Mouse (Mus musculus) kidney, postnatal 10 days (tissue): ENCODE results near the gene Chac2.
A peak's percentile ranks its signal among the peaks of the same experiment; 100 is the strongest.
"Not testable (repeated sequence)": the region's sequence is repeated elsewhere in the genome, so short reads cannot be mapped to it uniquely, and the experiment has no call there.

ENCODE experiments used
- DNase-seq: peaks from one replicate; pipeline ENCODE4 v3.0.0; 2021; ENCODE audit warnings: mixed read lengths

Chac2 gene

GRCm38 (mm10) chr11:30985877-30986624 lies at the start of gene Chac2:
Gene Chac2, minus strand, starts transcription at chr11:30986350.
- peak; percentile 95 for DNase-seq

GRCm38 (mm10) chr11:31034958-31035357 lies 48.8 kb upstream of the Chac2 start:
- DNase-seq = no peak

- DNase-seq = not testable (repeated sequence)
Measured at GRCm38 (mm10) chr11:31017466-31017865, 31.3 kb upstream of the Chac2 start.

GRCm38 (mm10) chr11:31009668-31010067 lies 23.5 kb upstream of the Chac2 start:
- not testable (repeated sequence) for DNase-seq

- DNase-seq = no peak
Measured at GRCm38 (mm10) chr11:31001169-31001908, 15.2 kb upstream of the Chac2 start.

- DNase-seq = no peak
Measured at GRCm38 (mm10) chr11:31000028-31000427, 13.9 kb upstream of the Chac2 start.

- DNase-seq = no peak
Measured at GRCm38 (mm10) chr11:30998704-30999103, 12.6 kb upstream of the Chac2 start.

GRCm38 (mm10) chr11:30998199-30998598 lies 12.0 kb upstream of the Chac2 start:
- no peak for DNase-seq

GRCm38 (mm10) chr11:30996670-30997069 lies 10.5 kb upstream of the Chac2 start:
- no peak for DNase-seq

GRCm38 (mm10) chr11:30986625-30987017 lies 471 bp upstream of the Chac2 start:
- DNase-seq = no peak

- DNase-seq = no peak
Measured at GRCm38 (mm10) chr11:30985237-30985636, 913 bp downstream of the Chac2 start.

- DNase-seq = peak; percentile 93
Measured at GRCm38 (mm10) chr11:30954279-30954725, 31.8 kb downstream of the Chac2 start, which contains the start of gene Erlec1. Gene Erlec1, minus strand, starts transcription at chr11:30954335.

GRCm38 (mm10) chr11:30953469-30954154 lies 32.5 kb downstream of the Chac2 start:
- peak; percentile 64 for DNase-seq

GRCm38 (mm10) chr11:30952829-30953228 lies 33.3 kb downstream of the Chac2 start:
- DNase-seq = no peak

- DNase-seq = no peak
Measured at GRCm38 (mm10) chr11:30943522-30943921, 42.6 kb downstream of the Chac2 start.

- DNase-seq = no peak
Measured at GRCm38 (mm10) chr11:30928498-30928897, 57.7 kb downstream of the Chac2 start.

- no peak for DNase-seq
Measured at GRCm38 (mm10) chr11:30928079-30928478, 58.1 kb downstream of the Chac2 start.
